Mouse (Mus musculus) liver, adult 2 months (tissue): ENCODE data around the gene Lrrc75a. TPM values are rescaled to one million over a fixed set of nuclear protein-coding genes. Genes with fewer than 3 reads are reported as not detected.

ENCODE experiments used
- DNase-seq: peaks from one replicate; pipeline ENCODE4 v3.0.0-alpha.2; 2011; ENCODE audit warnings: low read depth, low spot score; ENCODE audit errors: extremely low read depth
- H3K27ac ChIP-seq: fragments of 200-500 bp; replicated peaks from 2 replicates; pipeline ENCODE4 v1.5.1; 2012; ENCODE audit warnings: low read depth, mild to moderate bottlenecking, control low read depth, inconsistent platforms, low read length; ENCODE audit not compliant: insufficient read depth
- H3K27me3 ChIP-seq: fragments of 200-500 bp; 2 replicates; pipeline ENCODE4 v1.6.1; 2012; ENCODE audit warnings: mild to moderate bottlenecking, moderate library complexity, low read length, inconsistent platforms; ENCODE audit not compliant: control insufficient read depth, insufficient read depth
- H3K36me3 ChIP-seq: fragments of 200-500 bp; 2 replicates; pipeline ENCODE4 v1.6.1; 2012; ENCODE audit warnings: low read length, inconsistent platforms; ENCODE audit not compliant: control insufficient read depth, insufficient read depth
- H3K4me1 ChIP-seq: fragments of 200-500 bp; 2 replicates; pipeline ENCODE4 v1.6.1; 2011; ENCODE audit warnings: low read length; ENCODE audit not compliant: control insufficient read depth, insufficient read depth
- H3K4me3 ChIP-seq: fragments of 200-500 bp; 2 replicates; pipeline ENCODE4 v1.5.1; 2011; ENCODE audit warnings: low read depth, mild to moderate bottlenecking, control low read depth, low read length, moderate library complexity; ENCODE audit not compliant: insufficient read depth
- H3K79me2 ChIP-seq: fragments of 200-500 bp; 2 replicates; pipeline ENCODE4 v1.6.1; 2012; ENCODE audit warnings: inconsistent platforms, mild to moderate bottlenecking, low read length, moderate library complexity; ENCODE audit not compliant: control insufficient read depth, insufficient read depth
- H3K9ac ChIP-seq: fragments of 200-500 bp; 2 replicates; pipeline ENCODE4 v1.6.1; 2012; ENCODE audit warnings: low read depth, mild to moderate bottlenecking, control low read depth, inconsistent platforms, low read length
- CTCF ChIP-seq: fragments of 200-500 bp; IDR thresholded peaks from 2 replicates; pipeline ENCODE4 v1.5.1; 2011; ENCODE audit warnings: low read depth, low read length, control low read depth
- POLR2A ChIP-seq: fragments of 200-500 bp; IDR thresholded peaks from 2 replicates; pipeline ENCODE4 v1.6.1; 2011; ENCODE audit warnings: low read length, control low read depth; ENCODE audit not compliant: insufficient read depth; ENCODE audit errors: extremely low read depth
- WGBS: fragments of 180-500 bp; shearing (Covaris S2); methylation state at CpG from one replicate; pipeline ENCODE4 v1.1.7; 2018; 5-methylcytosine and 5-hydroxymethylcytosine counted together
- polyA plus RNA-seq: library from polyadenylated mRNA; depleted of rRNA; stranded (reverse); fragments of >200 nt; gene quantifications from 2 replicates; pipeline ENCODE4 v1.2.3, GENCODE M21; 2012
- total RNA-seq: library from RNA; depleted of rRNA; stranded (reverse); fragments of >200 nt; gene quantifications from 2 replicates; pipeline ENCODE4 v1.2.3, GENCODE M21; 2014

Gene Lrrc75a
- total and polyA plus RNA-seq, 2 experiments = 0.55 to 1.1 TPM

GRCm38 (mm10) chr11:62621079-62621478 is 27.2 kb downstream of the Lrrc75a start:
- no peaks in the 10 kb centered on the region for H3K4me1 ChIP-seq
- no peaks in the 10 kb centered on the region for H3K36me3 ChIP-seq
- no peak overlapping the region for H3K9ac ChIP-seq
- H3K79me2 ChIP-seq = no peaks in the 10 kb centered on the region
- 97% methylated on average over 8 of the region's 8 CpGs for WGBS
- no peak for TF ChIP-seq CTCF
- no peak for TF ChIP-seq POLR2A
- no peak for DNase-seq
- no peak overlapping the region for H3K4me3 ChIP-seq
- H3K27ac ChIP-seq = no peak overlapping the region
- no peaks in the 10 kb centered on the region for H3K27me3 ChIP-seq

- Histone ChIP-seq H3K27ac (no peak overlapping the region), H3K4me3 (no peak overlapping the region)
Observed at GRCm38 (mm10) chr11:62615456-62615855, 32.9 kb downstream of the Lrrc75a start.

DNA sequence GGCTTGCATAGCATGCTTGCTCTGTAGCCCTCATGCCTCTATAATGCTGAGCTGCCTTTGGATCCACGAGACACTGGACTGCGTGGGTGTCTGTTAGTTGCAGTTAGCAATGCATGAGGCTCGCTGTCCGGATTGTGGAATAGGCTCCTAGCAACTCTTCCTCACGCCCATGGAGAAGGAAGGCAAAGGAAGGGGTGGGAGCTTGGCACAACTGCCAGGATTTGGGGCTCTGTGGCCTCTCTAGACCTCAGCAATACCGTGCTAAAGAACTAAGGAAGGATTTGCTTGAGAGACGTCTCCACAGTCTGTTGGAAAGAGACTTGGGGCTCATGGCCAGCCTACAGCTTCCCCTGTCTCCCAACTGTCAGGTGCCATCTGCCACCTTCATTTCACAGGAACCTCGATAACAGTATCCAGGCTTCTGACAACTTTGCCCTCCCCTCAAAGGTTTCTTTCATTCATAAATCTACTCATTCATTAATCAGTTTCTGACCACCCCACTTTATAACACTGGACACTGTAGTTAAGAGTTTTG is 33.4 kb downstream of the Lrrc75a start:
- no peaks in the 10 kb centered on the region for H3K79me2 ChIP-seq
- no peak overlapping the region for H3K9ac ChIP-seq
- H3K27ac ChIP-seq = no peak overlapping the region
- H3K36me3 ChIP-seq = no peaks in the 10 kb centered on the region
- no peak overlapping the region for H3K4me3 ChIP-seq
- DNase-seq = no peak
- TF ChIP-seq CTCF (no peak), POLR2A (no peak)
- H3K4me1 ChIP-seq = no peaks in the 10 kb centered on the region
- 93% methylated on average over 8 of the region's 8 CpGs for WGBS
- H3K27me3 ChIP-seq = no peaks in the 10 kb centered on the region

More at GRCm38 (mm10) chr11:62615456-62615855, 32.9 kb downstream of the Lrrc75a start:
- no peak for TF ChIP-seq CTCF
- TF ChIP-seq POLR2A = no peak
- H3K79me2 ChIP-seq = no peaks in the 10 kb centered on the region
- no peaks in the 10 kb centered on the region for H3K4me1 ChIP-seq
- DNase-seq = no peak
- H3K27me3 ChIP-seq = no peaks in the 10 kb centered on the region
- H3K9ac ChIP-seq = no peak overlapping the region
- no peaks in the 10 kb centered on the region for H3K36me3 ChIP-seq
- 92% methylated on average over 4 of the region's 4 CpGs for WGBS

GRCm38 (mm10) chr11:62613657-62614365 is 34.5 kb downstream of the Lrrc75a start:
- Histone ChIP-seq H3K9ac (no peak overlapping the region), H3K36me3 (no peaks in the 10 kb centered on the region), H3K4me1 (no peaks in the 10 kb centered on the region), H3K27me3 (no peaks in the 10 kb centered on the region), H3K27ac (no peak overlapping the region), H3K4me3 (no peak overlapping the region), H3K79me2 (no peaks in the 10 kb centered on the region)
- DNase-seq = peak; percentile 52
- 32% methylated on average over 19 of the region's 19 CpGs for WGBS
- no peak for TF ChIP-seq POLR2A
- peak; percentile 99 for TF ChIP-seq CTCF

DNA sequence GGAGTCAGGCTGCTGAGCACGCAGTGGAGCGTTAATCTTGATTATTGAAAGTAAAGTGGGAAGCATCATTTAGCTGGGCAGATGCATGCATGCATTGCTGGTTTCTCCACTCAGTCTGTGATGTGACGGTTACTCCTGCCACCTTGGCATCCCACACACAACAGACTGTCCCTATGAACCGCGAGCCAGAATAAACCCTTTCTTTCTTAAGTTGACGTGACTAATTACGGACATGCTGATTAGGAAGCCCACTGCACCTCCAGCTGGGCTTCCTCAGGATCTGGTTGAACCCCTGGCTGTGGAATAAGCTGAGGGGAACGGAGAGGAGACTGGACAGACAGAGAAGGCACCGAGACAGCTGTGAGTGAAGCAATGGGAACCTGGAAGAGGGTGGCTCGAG is 35.7 kb downstream of the Lrrc75a start:
- 92% methylated on average over 10 of the region's 10 CpGs for WGBS
- no peaks in the 10 kb centered on the region for H3K4me1 ChIP-seq
- no peaks in the 10 kb centered on the region for H3K79me2 ChIP-seq
- H3K4me3 ChIP-seq = no peak overlapping the region
- H3K9ac ChIP-seq = no peak overlapping the region
- H3K27me3 ChIP-seq = no peaks in the 10 kb centered on the region
- TF ChIP-seq POLR2A (no peak), CTCF (no peak)
- H3K36me3 ChIP-seq = no peaks in the 10 kb centered on the region
- no peak for DNase-seq
- H3K27ac ChIP-seq = no peak overlapping the region

- H3K36me3 ChIP-seq = peaks cover 19% of the 10 kb centered on the region
- 0 out of 2 replicates have a peak, but pooled peaks cover 3% of the 10 kb centered on the region for H3K4me1 ChIP-seq
- 79% methylated on average over 6 of the region's 6 CpGs for WGBS
Observed at GRCm38 (mm10) chr11:62610304-62610703, 38.0 kb downstream of the Lrrc75a start.

More at GRCm38 (mm10) chr11:62610304-62610703, 38.0 kb downstream of the Lrrc75a start:
- DNase-seq = no peak
- TF ChIP-seq CTCF = no peak
- no peak for TF ChIP-seq POLR2A
- H3K27ac ChIP-seq = no peak overlapping the region
- no peaks in the 10 kb centered on the region for H3K79me2 ChIP-seq
- H3K27me3 ChIP-seq = no peaks in the 10 kb centered on the region
- H3K9ac ChIP-seq = no peak overlapping the region
- H3K4me3 ChIP-seq = no peak overlapping the region
